15 mouse cellular contexts compared by ENCODE assay signal in the genomic region with DNA sequence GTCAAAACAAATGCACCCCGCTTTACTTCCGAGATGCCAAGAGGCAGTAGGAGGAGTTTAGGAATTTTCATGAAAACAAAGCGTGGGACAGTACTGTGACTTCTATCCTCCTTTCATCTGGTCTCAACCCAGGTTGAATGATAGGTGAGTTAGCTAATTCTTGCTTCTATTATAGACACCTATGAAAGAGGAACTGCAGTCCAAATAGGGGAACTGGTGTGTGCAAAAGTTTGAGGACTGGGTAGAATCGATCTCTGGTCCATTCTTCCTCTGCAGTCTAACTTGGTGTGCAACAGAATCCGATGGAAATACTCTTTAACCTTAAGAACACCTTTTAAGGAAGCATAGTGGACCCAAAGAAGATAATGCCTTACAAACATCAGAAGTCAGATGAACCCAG.
"Had no signal": no experiment of that assay in that cellular context is flagged by ENCODE, and none has a peak within 500 bp of the region (broad histone marks: within the 10 kb centered on the region; RNA-seq: fewer than 3 reads in every experiment).

No protein-coding gene starts in this region.

- H3K9ac ChIP-seq: limb, embryonic 12.5 days; liver, embryonic 14.5 days; neural tube, embryonic 13.5 days; stomach, embryonic 15.5 days had no signal

- H3K4me1 ChIP-seq: midbrain, embryonic 10.5 days; stomach, embryonic 15.5 days had no signal

- H3K27me3 ChIP-seq: limb, embryonic 12.5 days; neural tube, embryonic 13.5 days; stomach, embryonic 15.5 days had no signal

- H3K27ac ChIP-seq: limb, embryonic 12.5 days; liver, embryonic 14.5 days; midbrain, embryonic 10.5 days; neural tube, embryonic 13.5 days; stomach, embryonic 15.5 days had no signal

- ATAC-seq: intestine, postnatal 0 days had no signal

- DNase-seq: kidney, adult 8-10 months; kidney, postnatal 25 days; liver; lung, adult 18-20 months; midbrain, embryonic 14.5 days; right cerebral cortex, adult 18-20 months; right cerebral cortex, postnatal 25 days; thymus, adult 2 months; thymus, postnatal 25 days had no signal

- H3K9me3 ChIP-seq: limb, embryonic 12.5 days; midbrain, embryonic 10.5 days; neural tube, embryonic 13.5 days; stomach, embryonic 15.5 days had no signal

- H3K36me3 ChIP-seq: limb, embryonic 12.5 days; midbrain, embryonic 10.5 days; neural tube, embryonic 13.5 days; stomach, embryonic 15.5 days had no signal

- H3K4me2 ChIP-seq: limb, embryonic 12.5 days; neural tube, embryonic 13.5 days; stomach, embryonic 15.5 days had no signal

- H3K4me3 ChIP-seq: limb, embryonic 12.5 days; midbrain, embryonic 10.5 days; neural tube, embryonic 13.5 days; stomach, embryonic 15.5 days had no signal
